Mouse (Mus musculus): Measurements from ENCODE around the gene Med23.

Gene Med23

GRCm38 (mm10) chr10:24961112-24961511, 91.3 kb downstream of the Med23 start:
- DNase-seq (ENCODE audit: low spot score), result no peak

- no peak for DNase-seq (ENCODE audit: low spot score)
Observed at GRCm38 (mm10) chr10:24961889-24962288, 92.1 kb downstream of the Med23 start.
